Mouse (Mus musculus) adrenal gland, adult (tissue): ENCODE measurements around the gene Satb2.

Experiments
- DNase-seq, 2 experiments: peaks; one replicate each; pipeline ENCODE4 v3.0.0; 2022 to 2023; ENCODE audit warnings: low spot score in 1 of 2; ENCODE audit not compliant: inconsistent age in 2 of 2

Satb2 gene

GRCm38 (mm10) chr1:56973593-56973950 is 4.9 kb downstream of the Satb2 start:
- no peak for DNase-seq

DNA sequence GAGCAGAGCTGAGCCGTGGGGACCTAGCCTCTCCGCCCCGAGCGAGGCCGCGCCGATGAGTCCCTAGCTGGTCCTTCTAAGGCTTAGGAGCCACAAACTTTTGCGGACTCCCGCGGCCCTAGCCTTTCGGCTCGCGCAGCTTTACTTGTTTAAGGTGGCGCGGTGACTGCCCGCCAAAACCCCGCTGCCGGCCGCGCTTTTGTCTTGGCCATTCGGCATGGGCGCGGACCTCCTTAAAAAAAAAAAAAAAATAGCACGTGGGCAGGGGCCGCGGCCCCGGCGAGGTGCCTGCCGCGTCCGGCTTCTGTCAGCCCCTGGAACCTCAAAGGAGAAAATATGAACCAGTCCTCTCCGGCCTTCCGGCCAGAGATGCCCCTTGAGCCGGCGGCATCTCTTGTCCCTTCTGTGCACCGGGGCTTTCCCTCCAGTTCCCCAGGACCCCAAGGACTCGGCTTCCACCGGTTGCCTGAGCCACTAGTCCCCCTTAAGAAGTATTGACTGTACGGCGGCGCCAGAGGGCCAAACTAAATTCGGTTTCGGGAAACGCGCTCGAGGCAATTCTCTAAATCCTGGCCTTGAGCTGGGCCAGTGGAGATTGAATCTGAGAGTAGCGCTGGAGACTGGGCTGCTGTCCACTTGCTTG is 5.4 kb downstream of the Satb2 start:
- peak; percentile 94 to 99 for DNase-seq

GRCm38 (mm10) chr1:56972251-56972949 is 6.0 kb downstream of the Satb2 start:
- peak; percentile 70 to 88 for DNase-seq

GRCm38 (mm10) chr1:56971942-56972250 is 6.6 kb downstream of the Satb2 start:
- no peak for DNase-seq

- DNase-seq = peak; percentile 51 to 83
These were observed 7.0 kb downstream of the Satb2 start for GRCm38 (mm10) chr1:56971441-56971861.

GRCm38 (mm10) chr1:56970740-56971141 is 7.7 kb downstream of the Satb2 start:
- DNase-seq = no peak

GRCm38 (mm10) chr1:56969364-56970360 is 8.8 kb downstream of the Satb2 start:
- peak in 1 of 2 experiments; percentile 65 for DNase-seq

GRCm38 (mm10) chr1:56965879-56966579 is 12.4 kb downstream of the Satb2 start:
- no peak for DNase-seq

GRCm38 (mm10) chr1:56964493-56964892 is 14.0 kb downstream of the Satb2 start:
- DNase-seq = no peak

DNA sequence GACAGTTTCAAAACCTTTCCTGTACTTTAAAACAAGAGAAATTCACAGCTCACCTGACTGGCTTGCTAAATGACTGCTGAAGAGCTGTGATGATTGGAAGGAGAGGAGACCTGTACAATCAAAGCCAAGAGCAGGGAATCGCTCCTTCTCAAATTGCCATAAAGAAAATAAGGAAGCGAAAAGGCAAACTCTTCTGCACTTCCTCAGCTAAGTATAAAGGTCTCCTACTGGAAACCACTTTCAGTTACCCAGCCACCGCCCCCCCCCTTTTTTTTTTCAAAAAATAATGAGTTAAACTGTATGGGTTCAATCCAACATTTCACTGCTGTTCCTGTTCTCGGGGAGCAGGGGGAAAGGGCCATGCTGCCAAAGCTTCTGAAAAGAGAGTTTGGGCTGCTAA is 15.2 kb downstream of the Satb2 start:
- no peak for DNase-seq

DNA sequence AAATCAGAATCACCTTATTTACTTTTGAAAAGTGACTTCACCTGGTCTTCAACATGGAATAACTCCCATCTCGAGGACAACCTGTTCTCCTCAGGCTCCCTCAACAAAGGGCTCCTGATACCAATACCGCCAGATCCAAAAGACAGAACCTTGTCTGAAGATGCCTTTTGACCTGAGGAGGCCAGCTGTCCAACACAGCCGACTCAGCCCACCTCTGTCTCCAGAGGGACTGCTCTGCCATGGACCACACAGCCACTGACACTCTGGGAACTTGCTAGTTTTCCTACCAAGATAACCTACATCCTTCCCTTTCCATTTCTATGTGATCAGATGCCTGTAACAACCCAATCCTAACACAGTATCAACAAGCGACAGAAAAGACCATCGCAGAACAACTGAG is 19.5 kb downstream of the Satb2 start:
- DNase-seq = no peak

GRCm38 (mm10) chr1:56957942-56958341 is 20.5 kb downstream of the Satb2 start:
- DNase-seq = no peak

GRCm38 (mm10) chr1:56956811-56957210 is 21.6 kb downstream of the Satb2 start:
- DNase-seq = no peak

DNA sequence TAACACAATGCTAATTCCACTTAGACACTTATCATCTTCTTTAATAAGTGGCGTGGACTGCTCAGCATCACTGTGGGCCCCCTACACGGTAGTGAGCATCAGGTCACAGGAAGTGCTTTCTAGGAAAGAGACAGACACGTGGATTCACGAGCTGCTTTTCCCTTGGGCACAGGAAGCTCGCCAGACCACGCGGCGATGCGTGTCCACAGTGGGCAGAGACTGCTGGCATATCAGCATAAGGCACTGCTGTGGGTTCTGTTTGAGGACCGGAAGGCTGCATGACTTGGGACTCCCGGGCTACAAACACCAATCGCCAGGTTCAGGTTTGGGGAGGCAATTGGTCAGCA is 22.7 kb downstream of the Satb2 start:
- DNase-seq = no peak

DNA sequence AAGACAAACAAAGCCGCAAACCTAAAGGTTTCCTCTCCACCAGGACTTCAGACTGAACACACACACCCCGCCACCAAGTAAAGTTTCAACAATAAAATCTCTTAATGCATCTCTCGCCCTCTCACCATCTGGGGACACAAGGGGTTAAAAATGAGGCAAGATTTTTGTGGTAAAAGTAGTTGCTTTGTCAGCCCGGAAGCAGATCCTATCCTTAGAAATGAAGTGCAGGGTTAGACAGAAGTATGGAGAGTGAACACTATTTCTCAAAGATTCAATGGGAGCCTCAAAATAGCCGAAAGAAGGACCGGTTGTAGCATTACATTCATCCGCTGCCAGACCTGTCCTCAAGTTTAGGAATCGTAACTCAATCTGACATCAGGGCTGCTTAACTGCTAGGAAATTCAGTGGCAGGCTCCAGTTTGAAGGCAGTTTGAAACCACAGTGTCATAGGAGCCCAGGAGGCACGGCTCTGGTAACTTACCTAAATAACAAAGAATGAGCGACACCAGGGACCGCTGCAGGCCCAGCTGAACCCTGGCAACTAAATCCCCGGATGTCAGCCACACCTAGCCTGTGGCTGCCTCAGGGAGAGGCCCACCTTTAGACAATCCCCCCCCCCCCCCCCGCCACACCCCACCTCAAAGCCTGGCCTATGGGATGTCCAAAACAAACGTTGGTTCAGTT is 23.3 kb downstream of the Satb2 start:
- DNase-seq = no peak

- DNase-seq = no peak
These were observed 24.9 kb downstream of the Satb2 start for GRCm38 (mm10) chr1:56953538-56953937.

- DNase-seq = no peak
These were observed 26.5 kb downstream of the Satb2 start for GRCm38 (mm10) chr1:56951980-56952379.

- DNase-seq = no peak
These were observed 26.9 kb downstream of the Satb2 start for GRCm38 (mm10) chr1:56951525-56951924.

DNA sequence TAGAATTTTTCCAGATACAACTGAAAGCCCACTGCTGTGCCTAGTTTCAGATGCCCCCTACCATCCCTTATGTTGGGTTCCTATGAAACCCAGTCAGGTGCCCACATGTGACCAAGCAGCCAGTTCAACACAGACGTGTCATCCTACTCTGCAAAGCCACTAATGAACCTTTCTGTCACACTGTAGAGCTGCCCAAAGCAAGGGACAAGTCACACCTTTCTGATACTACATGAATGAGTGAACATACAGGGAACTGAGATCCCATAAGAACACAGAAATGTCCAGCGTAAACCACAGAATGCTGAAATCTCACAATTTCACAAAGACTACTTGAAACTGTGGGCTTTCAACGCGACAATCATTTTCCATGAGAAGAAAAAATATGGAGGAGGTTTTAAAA is 39.0 kb downstream of the Satb2 start:
- no peak for DNase-seq

DNA sequence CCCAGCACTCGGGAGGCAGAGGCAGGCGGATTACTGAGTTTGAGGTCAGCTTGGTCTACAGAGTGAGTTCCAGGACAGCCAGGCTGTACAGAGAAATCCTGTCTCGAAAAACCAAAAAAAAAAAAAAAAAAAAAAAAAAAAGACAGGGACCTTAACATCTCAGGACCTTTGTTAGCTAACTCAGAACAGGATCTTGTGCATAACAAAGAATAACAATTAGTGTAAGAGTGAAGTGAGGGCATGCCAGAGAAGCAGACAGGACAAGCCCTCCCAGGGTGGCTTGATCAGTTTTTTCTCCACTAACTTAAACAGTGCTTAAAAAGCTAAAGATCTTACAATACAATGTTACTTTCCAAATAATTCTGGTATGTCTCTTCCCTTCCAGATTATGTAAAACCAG is 40.0 kb downstream of the Satb2 start:
- DNase-seq = no peak

- DNase-seq = no peak
These were observed 41.9 kb downstream of the Satb2 start for GRCm38 (mm10) chr1:56936554-56936953.
